Mouse (Mus musculus) left cerebral cortex, adult 8-10 months (tissue): Measurements from ENCODE around the gene Prox1. TPM values are rescaled to one million over a fixed set of nuclear protein-coding genes. Genes with fewer than 3 reads are reported as not detected.

Experiments used
- DNase-seq, 2 experiments: peaks; one replicate each; pipeline ENCODE4 v3.0.0; 2022; ENCODE audit warnings: low spot score in 2 of 2
- total RNA-seq, 4 experiments: library from RNA; stranded (reverse); gene quantifications; 2 replicates each; pipeline ENCODE4 v1.2.4; 2022

The Prox1 gene
- total RNA-seq, 4 experiments from 2014 or later = 9.5 to 12.4 (median 10.9) TPM

- DNase-seq = no peak
Observed at GRCm38 (mm10) chr1:190144416-190144815, 26.1 kb downstream of the Prox1 start.

- no peak for DNase-seq
Observed at GRCm38 (mm10) chr1:190143593-190143992, 26.9 kb downstream of the Prox1 start.

DNA sequence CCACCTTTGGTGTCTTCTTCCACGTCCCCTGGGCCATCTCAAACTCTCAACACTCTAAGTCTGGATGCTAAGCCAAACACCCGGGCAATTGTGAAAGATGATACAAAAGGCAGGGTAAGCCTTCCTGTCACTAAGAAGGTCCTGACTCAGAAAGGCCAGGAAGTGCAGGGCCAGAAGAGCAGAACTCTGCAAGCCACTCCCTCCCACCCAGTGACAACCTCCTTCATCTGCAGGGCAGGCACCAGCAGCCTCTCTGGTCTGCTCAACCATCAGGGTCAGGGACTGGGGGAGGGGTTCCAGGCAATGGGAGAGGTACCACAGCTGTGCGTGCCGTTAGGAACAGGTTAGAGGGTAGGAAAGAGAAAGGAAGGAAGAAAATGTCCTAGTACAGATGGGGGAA, 27.9 kb downstream of the Prox1 start:
- no peak for DNase-seq

DNA sequence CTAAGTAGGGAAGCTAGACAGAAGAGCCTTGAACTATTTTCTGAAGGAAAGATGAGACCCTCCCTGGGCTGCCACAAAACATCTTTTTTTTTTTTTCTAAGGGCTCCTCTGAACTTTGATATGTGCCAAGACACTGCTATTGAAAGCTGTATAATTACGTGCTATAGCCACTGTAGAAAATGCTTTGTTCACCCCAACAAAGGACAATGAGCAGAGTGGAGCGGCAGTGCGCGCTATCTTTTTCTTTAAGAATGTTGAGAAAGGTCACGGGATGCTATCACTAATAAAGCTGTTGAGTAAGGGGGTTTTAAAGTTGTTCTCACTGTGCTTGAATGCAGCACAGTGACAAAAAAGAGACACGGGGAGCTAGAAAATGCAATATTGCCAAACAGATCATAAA, 30.0 kb downstream of the Prox1 start:
- DNase-seq = no peak

- DNase-seq = no peak
Observed at GRCm38 (mm10) chr1:190139711-190140405, 30.7 kb downstream of the Prox1 start.

DNA sequence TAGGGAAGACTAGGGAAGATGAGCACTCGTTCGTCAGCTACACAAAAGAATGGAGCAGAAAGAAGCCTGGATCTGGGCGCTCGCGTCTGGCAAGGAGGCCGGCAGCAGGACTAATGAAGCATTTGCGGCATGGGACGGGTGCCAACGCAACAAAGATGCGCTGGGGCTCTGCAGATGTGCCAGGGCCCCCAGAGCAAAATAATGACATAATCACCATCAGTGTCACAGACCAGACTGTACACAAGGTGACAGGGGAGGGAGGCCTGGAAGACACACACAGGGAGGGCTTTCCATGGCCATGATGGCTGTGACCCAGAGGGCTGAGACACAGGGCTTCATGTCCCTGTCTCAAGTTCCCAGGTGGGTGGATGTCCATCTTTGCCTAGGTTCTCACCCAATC, 32.6 kb downstream of the Prox1 start:
- no peak for DNase-seq

- no peak for DNase-seq
Observed at GRCm38 (mm10) chr1:190132897-190133296, 37.6 kb downstream of the Prox1 start.

- no peak for DNase-seq
Observed at GRCm38 (mm10) chr1:190130888-190131287, 39.6 kb downstream of the Prox1 start.

GRCm38 (mm10) chr1:190129553-190129952, 41.0 kb downstream of the Prox1 start:
- no peak for DNase-seq

DNA sequence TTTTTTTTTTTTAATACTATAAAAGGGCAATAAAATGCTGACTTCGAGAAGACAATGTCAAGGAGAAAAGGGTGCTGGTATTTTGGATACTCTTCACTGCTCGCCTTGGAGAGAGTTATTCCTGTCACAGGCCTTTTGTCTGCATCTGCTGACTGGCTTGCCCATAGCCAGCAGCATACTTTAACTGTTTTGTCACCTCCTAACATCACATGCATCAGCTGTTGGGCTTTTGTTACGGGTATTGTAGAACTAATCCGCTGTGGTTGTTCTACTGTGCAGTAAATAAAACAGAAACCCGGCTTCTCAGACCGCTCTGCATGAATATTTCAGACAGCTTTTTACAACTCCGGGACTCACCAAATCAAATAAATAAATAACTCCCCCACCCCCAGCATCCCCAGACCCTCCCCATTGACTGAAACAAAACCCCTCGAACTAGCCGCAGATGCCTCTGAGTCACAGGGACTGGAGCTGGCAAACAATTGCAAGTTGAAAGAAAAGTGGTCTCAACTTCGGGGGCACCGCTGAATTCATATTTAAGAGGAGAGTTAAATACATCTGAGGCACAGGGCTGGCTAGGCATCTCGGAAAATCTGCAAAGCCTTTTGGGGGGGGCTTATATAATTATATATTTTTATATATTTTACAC, 41.7 kb downstream of the Prox1 start:
- no peak for DNase-seq

GRCm38 (mm10) chr1:190127878-190128277, 42.6 kb downstream of the Prox1 start:
- no peak for DNase-seq

DNA sequence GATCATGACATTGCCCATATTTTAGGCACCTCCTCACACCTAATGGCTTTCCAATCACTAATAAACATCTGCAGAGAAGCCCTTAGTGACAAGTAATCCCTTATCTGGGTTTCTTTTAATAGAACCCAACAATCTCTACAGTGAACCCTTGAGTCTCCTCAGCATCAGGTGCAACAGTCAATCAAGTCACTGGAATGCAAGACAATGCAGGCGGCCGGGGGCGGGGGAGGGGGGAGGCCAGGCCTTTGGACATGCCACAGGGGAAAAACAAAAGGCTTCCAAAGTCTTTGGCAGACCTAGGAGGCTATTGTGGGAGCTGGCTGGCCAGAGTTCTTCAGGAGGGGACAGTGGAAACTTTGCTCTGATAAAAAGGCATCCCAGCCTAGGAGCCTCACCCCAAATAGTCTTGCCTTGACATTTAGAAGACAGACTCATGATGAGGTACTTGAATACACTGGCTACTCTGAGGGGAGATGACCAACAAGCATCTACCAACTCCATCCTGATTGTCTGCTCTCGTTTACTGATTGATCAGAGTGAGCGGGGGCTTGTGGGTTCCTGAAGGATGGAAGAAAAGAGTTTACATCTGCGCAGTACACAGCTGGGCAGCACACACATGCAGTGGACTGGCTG, 43.2 kb downstream of the Prox1 start:
- DNase-seq = no peak

DNA sequence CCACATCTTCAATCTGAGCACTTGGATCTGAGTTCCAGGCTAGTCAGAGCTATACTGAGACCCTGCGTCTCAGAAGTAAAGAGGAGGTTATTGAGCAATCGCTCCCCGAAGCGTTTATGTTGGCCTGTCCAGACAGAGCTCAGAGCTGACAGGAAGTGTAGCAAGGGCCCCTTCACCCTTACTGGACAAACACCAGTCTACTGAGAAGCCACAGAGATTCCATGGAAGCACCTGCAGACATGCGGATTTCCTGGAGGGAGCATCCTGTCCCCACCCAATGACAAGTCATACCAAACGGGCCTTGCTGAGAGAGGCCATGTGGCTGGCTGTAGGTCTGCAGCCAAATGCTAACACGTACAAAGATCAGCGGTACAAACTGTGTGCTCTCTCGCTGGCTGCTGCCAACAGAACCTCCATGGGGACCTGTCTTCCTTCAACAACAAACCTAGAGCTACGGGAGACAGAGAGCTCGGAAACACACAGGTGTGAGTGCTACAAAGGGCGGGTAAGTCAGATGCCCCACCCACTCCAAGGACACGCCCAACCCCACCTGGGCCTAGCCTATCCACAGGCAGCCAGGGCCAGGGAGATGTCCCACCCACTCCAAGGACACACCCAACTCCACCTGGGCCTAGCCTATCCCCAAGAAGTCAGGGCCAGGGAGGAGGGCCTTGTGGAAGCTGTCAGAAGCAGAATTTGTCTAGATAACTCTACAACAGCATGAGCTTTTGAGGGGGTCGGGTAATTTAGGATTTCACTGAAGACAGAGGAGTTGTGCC, 45.4 kb downstream of the Prox1 start:
- no peak for DNase-seq

- DNase-seq = no peak
Observed at GRCm38 (mm10) chr1:190123404-190123803, 47.1 kb downstream of the Prox1 start.

DNA sequence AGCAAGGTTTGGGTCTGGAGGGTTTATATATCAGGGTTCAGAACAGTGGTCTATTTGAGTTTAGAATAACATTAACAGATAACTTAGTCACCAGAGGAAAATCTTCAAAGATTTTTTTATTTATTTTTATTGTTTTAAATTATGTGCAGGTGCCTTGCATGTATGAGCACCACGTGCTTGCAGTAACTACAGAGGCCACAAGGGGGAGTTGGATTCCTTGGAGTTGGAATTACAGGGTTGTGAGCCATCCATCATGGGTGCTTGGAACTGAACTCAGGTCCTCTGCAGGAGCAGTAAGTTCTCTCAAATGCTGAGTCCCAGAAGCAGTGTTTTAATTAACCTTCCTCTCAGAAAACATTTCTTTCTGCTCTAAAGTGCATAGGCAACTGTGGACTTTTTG, 54.5 kb downstream of the Prox1 start:
- DNase-seq = no peak

DNA sequence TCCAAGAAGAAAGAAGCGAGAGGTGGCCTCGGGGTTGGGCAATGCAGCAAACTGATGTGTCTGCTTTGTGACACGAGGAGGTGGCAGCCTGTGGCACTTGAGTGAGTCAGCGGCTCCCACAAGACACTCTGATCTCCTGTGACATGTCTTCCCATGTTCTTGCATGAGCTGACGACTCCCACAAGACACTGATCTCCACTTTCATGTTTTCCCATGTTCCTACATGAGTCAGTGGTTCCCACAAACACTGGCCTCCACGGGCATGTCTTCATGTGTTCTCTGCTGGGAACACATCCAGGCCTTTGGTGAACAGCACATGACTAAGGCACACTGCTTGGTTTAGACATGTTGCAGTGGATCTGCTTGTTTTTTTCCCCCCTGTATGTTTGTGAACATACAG, 58.8 kb downstream of the Prox1 start:
- DNase-seq = no peak

DNA sequence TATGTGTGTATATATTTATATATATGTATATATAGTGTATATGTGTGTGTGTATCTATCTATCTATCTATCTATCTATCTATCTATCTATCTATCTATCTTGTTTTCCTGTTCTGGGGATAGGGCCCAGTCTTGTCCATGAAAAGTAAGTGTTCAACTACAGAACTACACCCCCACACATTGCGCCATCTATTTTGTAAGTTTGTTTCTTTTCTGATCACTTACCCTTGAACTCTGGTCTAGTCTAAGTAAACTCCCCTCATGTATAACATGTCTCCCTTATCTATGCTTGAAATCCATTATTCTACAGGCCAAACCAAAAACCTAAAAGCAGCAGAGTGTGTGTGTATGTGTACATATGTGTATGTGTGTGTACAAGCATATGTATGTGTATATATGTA, 62.9 kb downstream of the Prox1 start:
- DNase-seq = no peak

DNA sequence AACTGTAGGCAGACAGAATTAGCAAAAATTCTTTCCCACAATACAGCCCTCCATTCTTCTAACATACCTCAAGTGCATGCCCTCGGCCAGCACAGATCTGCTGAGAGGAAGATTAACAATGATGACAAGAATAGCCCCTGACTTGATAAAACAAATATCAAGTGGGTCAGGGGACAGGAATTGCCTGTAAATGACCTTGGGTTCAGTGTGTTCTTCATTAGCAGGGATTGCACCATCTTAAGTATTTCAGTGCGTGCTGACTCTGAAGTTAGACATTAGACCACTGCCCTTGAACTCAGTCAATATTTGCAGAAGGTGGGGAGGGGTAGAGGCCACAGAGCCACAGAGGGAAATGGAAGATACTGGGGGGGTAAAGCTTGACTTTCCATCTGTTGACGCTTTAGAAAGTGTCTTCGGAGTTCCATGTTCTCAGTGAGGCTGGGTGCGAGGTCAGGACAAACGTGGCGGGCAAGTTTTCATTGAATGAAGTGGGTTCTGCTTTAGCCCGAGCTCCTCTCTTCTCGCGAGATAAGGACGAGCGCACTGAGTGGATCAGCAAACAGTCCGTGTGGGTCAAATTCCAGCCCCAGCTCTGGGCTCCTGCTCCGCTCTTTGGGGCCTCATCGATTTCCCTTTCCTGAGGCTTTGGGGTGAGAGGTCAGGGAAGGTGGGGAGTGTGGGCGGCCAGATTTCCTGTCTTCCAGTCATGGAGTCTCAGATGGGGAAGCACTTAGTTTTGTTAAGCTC, 63.7 kb downstream of the Prox1 start:
- no peak for DNase-seq

GRCm38 (mm10) chr1:190106060-190106459, 64.5 kb downstream of the Prox1 start:
- DNase-seq = no peak

GRCm38 (mm10) chr1:190093326-190093725, 77.2 kb downstream of the Prox1 start:
- DNase-seq = peak in 1 of 2 experiments; percentile 33

DNA sequence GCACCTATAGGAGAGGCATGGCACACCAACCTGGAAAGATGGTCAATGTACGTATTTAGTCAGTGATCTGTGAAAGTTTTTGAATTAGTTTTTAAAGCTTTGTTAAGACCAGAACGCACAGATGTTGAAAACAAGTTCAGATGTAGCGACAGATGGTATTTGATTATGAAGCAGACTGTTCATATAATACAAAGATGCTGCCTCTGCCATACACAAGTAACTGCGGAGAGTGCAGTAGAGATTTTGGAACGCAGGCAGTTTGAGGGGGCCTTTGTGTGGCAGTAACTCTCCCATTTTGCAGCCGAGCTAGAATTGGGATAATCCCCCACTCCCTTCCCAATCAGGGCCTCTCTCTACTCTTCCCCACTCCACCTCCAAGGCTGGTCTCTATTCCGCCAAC, 78.4 kb downstream of the Prox1 start:
- DNase-seq = no peak
